Mouse (Mus musculus) gastrocnemius, adult 8-10 months (tissue): ENCODE measurements around the gene Gm3642. TPM values are rescaled to one million over a fixed set of nuclear protein-coding genes. Genes with fewer than 3 reads are reported as not detected.
"Not testable (repeated sequence)": the region's sequence is repeated elsewhere in the genome, so short reads cannot be mapped to it uniquely, and the experiment has no call there.

Experiments used
- DNase-seq, 2 experiments: peaks; one replicate each; pipeline ENCODE4 v3.0.0; 2022; ENCODE audit warnings: low spot score in 2 of 2
- total RNA-seq, 4 experiments: library from RNA; stranded (reverse); gene quantifications; 2 replicates each; pipeline ENCODE4 v1.2.4; 2022

Gene Gm3642
- not detected for total RNA-seq

- DNase-seq = not testable (repeated sequence)
Observed at GRCm38 (mm10) chr14:6840211-6840610, at the start of gene Gm3642. Gm3642 (minus strand) TSS chr14:6840311.

- not testable (repeated sequence) for DNase-seq
Observed at GRCm38 (mm10) chr14:6889521-6890012, 49.5 kb upstream of the Gm3642 start, which contains the start of gene Gm3667. Gm3667 (minus strand) TSS chr14:6889962.

- not testable (repeated sequence) for DNase-seq
Observed at GRCm38 (mm10) chr14:6888811-6889210, 48.7 kb upstream of the Gm3642 start.

- DNase-seq = not testable (repeated sequence)
Observed at GRCm38 (mm10) chr14:6823297-6823696, 16.8 kb downstream of the Gm3642 start.

Other genes with a start within 250 kb of the Gm3642 start
- under 1 TPM in 2 of 4 experiments, not detected in 2; 0.19 to 0.31 TPM for gene Gm3629, start 249.7 kb downstream of the Gm3642 start, total RNA-seq
- gene Gm3460, start 217.9 kb downstream of the Gm3642 start, total RNA-seq = under 1 TPM in 1 of 4 experiments, not detected in 3; 0.62 TPM
- gene Gm10251, start 156.1 kb downstream of the Gm3642 start, total RNA-seq = not detected
- not detected for gene Gm8050, start 120.1 kb downstream of the Gm3642 start, total RNA-seq
- 1 to 10 TPM in 2 of 4 experiments, under 1 TPM in 2; 0.74 to 1.4 (median 1.1) TPM for gene Gm3636, start 98.0 kb downstream of the Gm3642 start, total RNA-seq
- gene Gm8362, start 65.9 kb downstream of the Gm3642 start, total RNA-seq = not detected
- gene Gm3667, start 49.7 kb upstream of the Gm3642 start, total RNA-seq = under 1 TPM in 1 of 4 experiments, not detected in 3; 0.20 TPM
- gene Gm6356, start 133.5 kb upstream of the Gm3642 start, total RNA-seq = not detected
- gene Gm10406, start 187.1 kb upstream of the Gm3642 start, total RNA-seq = under 1 TPM in 1 of 4 experiments, not detected in 3; 0.17 TPM
- not detected for gene Gm3685, start 204.7 kb upstream of the Gm3642 start, total RNA-seq